Mouse (Mus musculus): Measurements from ENCODE around the gene Prkd1.

DNA sequence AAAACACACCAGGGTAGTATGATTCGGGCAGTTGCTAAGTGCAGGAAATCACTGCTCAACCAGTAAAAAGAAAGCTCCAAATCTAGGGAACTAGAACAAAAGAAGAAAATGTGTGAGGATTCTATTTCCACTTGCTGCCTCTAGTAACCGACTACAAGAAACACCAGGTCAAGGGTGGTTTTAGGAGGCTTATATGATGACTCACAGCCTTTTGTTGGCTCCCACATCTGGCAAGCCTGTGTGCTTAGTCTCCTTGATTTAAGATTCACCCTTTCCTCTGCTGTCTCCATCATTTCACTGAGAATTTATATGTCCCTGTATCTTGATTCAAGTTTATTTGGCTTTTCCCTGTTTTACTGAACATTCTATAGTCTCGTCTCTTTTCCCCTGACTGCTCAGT lies 339.6 kb downstream of the Prkd1 start:
- no peak for TF ChIP-seq CTCF (conservative IDR thresholded peaks at IDR 0.05; ENCODE audit: insufficient read depth, insufficient read length, low read depth, low read length)
- no peak for TF ChIP-seq POLR2A (IDR thresholded peaks at IDR 0.05; ENCODE audit: low read depth, low read length)

Data from kidney, adult 2 months (tissue).